Mouse (Mus musculus) CD4-positive, CD25-positive, alpha-beta regulatory T cell, adult 2 months (primary cell): ENCODE data around the gene Cdh18.
"Not testable (repeated sequence)": the region's sequence is repeated elsewhere in the genome, so short reads cannot be mapped to it uniquely, and the experiment has no call there.

ENCODE experiments used
- DNase-seq: peaks from one replicate; pipeline ENCODE4 v3.0.0-alpha.2; 2012; ENCODE audit warnings: low read depth, low spot score

The Cdh18 gene

GRCm38 (mm10) chr15:22947234-22947633 is 398.4 kb downstream of the Cdh18 start:
- no peak for DNase-seq

GRCm38 (mm10) chr15:22969424-22969823 is 420.6 kb downstream of the Cdh18 start:
- no peak for DNase-seq

GRCm38 (mm10) chr15:22980136-22980535 is 431.3 kb downstream of the Cdh18 start:
- no peak for DNase-seq

- no peak for DNase-seq
Observed at GRCm38 (mm10) chr15:22984647-22985046, 435.8 kb downstream of the Cdh18 start.

GRCm38 (mm10) chr15:23016680-23017079 is 467.9 kb downstream of the Cdh18 start:
- no peak for DNase-seq

GRCm38 (mm10) chr15:23021151-23021550 is 472.3 kb downstream of the Cdh18 start:
- DNase-seq, result no peak

GRCm38 (mm10) chr15:23022635-23023034 is 473.8 kb downstream of the Cdh18 start:
- no peak for DNase-seq

GRCm38 (mm10) chr15:23035551-23036207 is 486.9 kb downstream of the Cdh18 start:
- no peak for DNase-seq

GRCm38 (mm10) chr15:23036208-23037065 is 487.6 kb downstream of the Cdh18 start:
- DNase-seq, result no peak

GRCm38 (mm10) chr15:23037561-23037960 is 488.7 kb downstream of the Cdh18 start:
- DNase-seq, result no peak

- no peak for DNase-seq
Observed at GRCm38 (mm10) chr15:23046127-23046785, 497.4 kb downstream of the Cdh18 start.

GRCm38 (mm10) chr15:23052006-23052405 is 503.2 kb downstream of the Cdh18 start:
- no peak for DNase-seq

- not testable (repeated sequence) for DNase-seq
Observed at GRCm38 (mm10) chr15:23085326-23085725, 536.5 kb downstream of the Cdh18 start.

GRCm38 (mm10) chr15:23087535-23087934 is 538.7 kb downstream of the Cdh18 start:
- DNase-seq, result no peak

- no peak for DNase-seq
Observed at GRCm38 (mm10) chr15:23096601-23097000, 547.8 kb downstream of the Cdh18 start.

GRCm38 (mm10) chr15:23104668-23105380 is 556.0 kb downstream of the Cdh18 start:
- no peak for DNase-seq

GRCm38 (mm10) chr15:23134950-23135715 is 586.3 kb downstream of the Cdh18 start:
- no peak for DNase-seq

- no peak for DNase-seq
Observed at GRCm38 (mm10) chr15:23136971-23137370, 588.1 kb downstream of the Cdh18 start.

- not testable (repeated sequence) for DNase-seq
Observed at GRCm38 (mm10) chr15:23142907-23143306, 594.1 kb downstream of the Cdh18 start.

- no peak for DNase-seq
Observed at GRCm38 (mm10) chr15:23155883-23156282, 607.1 kb downstream of the Cdh18 start.

- DNase-seq, result no peak
Observed at GRCm38 (mm10) chr15:23164869-23165268, 616.0 kb downstream of the Cdh18 start.
